Mouse (Mus musculus) left cerebral cortex, adult 8-10 months (tissue): ENCODE measurements around the gene Mpig6b. TPM values are rescaled to one million over a fixed set of nuclear protein-coding genes. Genes with fewer than 3 reads are reported as not detected.

ENCODE experiments used
- DNase-seq, 2 experiments: peaks; one replicate each; pipeline ENCODE4 v3.0.0; 2022; ENCODE audit warnings: low spot score in 2 of 2
- total RNA-seq, 4 experiments: library from RNA; stranded (reverse); gene quantifications; 2 replicates each; pipeline ENCODE4 v1.2.4; 2022

The Mpig6b gene
- total RNA-seq, 4 experiments from 2014 or later = 0.15 TPM; not detected in 3

DNA sequence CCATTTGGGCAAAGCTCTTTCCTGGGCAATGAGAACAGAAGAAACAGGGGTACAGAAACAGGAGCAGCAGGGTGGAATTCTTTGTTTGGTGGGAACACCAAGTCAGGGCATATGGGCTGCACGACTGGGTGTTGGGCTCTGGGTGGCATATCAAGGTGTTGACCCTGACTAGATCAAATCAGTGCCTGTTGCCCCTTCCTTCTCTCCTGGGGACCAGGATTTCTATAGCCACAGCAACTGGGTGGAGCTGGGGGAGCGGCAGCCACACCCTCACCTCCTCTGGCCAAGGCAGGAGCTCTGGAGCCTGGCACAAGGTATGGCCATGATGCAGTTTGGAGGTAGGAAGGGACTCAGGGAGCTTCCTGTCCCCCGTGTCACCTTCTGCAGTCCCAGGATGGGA, 47.8 kb downstream of the Mpig6b start:
- DNase-seq = no peak

DNA sequence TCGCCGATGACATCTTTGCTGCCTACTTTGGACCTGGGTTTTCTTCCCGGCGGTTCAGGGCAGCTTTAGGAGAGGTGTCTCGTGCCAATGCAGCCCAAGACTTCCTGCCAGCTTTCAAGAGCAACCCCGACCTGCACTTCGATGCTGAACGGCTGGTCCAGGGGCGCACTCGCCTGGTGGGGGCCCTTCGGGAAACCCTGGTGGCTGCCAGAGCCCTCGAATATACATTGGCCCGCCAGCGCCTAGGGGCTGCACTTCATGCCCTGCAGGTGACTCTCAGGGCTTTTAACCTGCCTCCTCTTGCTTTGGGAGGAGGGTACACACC, 48.3 kb downstream of the Mpig6b start:
- no peak for DNase-seq

GRCm38 (mm10) chr17:35016791-35017705, 48.9 kb downstream of the Mpig6b start:
- DNase-seq = no peak

GRCm38 (mm10) chr17:35016376-35016775, 49.6 kb downstream of the Mpig6b start, which contains the start of gene Vwa7:
Gene Vwa7 (plus strand): TSS chr17:35016579.
- DNase-seq = no peak

DNA sequence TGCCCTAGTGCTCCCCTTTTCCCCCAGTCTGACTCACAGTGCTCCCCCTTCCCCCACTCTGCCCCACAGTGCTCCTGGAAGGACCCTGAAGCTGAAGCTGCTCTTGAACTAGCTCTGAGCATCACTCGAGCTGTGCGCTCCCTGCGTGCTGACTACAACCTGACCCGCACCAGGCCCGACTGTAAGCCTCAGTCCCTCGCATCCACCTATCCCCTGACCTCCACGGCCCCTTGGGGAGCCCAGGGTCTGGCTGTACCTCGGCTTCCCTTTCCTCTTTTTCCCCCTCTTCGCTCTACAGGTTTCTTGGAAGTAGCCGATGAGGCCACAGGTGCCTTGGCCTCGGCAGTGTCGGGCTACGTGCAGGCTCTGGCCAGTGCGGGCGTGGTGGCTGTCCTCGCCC, 50.7 kb downstream of the Mpig6b start:
- no peak for DNase-seq

GRCm38 (mm10) chr17:35013221-35013620, 52.8 kb downstream of the Mpig6b start:
- DNase-seq = no peak

Other genes starting within 250 kb of the Mpig6b start
- 10 to 100 TPM; 45.3 to 49.5 (median 47.7) TPM for gene Stk19, start 229.2 kb downstream of the Mpig6b start, total RNA-seq
- 10 to 100 TPM; 31.8 to 37.2 (median 34.0) TPM for gene Dxo, start 229.2 kb downstream of the Mpig6b start, total RNA-seq
- gene Skiv2l, start 216.0 kb downstream of the Mpig6b start, total RNA-seq = 10 to 100 TPM; 61.1 to 73.1 (median 67.3) TPM
- 10 to 100 TPM; 34.8 to 38.3 (median 37.2) TPM for gene Nelfe, start 215.8 kb downstream of the Mpig6b start, total RNA-seq
- under 1 TPM in 1 of 4 experiments, not detected in 3; 0.43 TPM for gene Cfb, start 203.7 kb downstream of the Mpig6b start, total RNA-seq
- 1 to 10 TPM; 8.3 to 9.1 (median 9.0) TPM for gene Zbtb12, start 186.7 kb downstream of the Mpig6b start, total RNA-seq
- gene Gm20547, start 184.1 kb downstream of the Mpig6b start, total RNA-seq = not detected
- gene C2, start 167.9 kb downstream of the Mpig6b start, total RNA-seq = 1 to 10 TPM; 1.6 to 5.9 (median 4.0) TPM
- 100 to 1,000 TPM; 182 to 191 (median 185) TPM for gene Ehmt2, start 167.7 kb downstream of the Mpig6b start, total RNA-seq
- gene Slc44a4, start 151.7 kb downstream of the Mpig6b start, total RNA-seq = under 1 TPM; 0.33 to 0.66 (median 0.51) TPM
- gene Neu1, start 134.9 kb downstream of the Mpig6b start, total RNA-seq = 10 to 100 TPM; 40.1 to 44.4 (median 42.7) TPM
- gene Hspa1b, start 106.9 kb downstream of the Mpig6b start, total RNA-seq = 10 to 100 TPM in 2 of 4 experiments, 1 to 10 TPM in 2; 6.9 to 13.1 (median 10.4) TPM
- gene Gm20481, start 96.3 kb downstream of the Mpig6b start, total RNA-seq = not detected
- gene Hspa1a, start 94.0 kb downstream of the Mpig6b start, total RNA-seq = 10 to 100 TPM; 11.9 to 17.5 (median 13.7) TPM
- under 1 TPM; 0.24 to 0.72 (median 0.58) TPM for gene Hspa1l, start 93.5 kb downstream of the Mpig6b start, total RNA-seq
- 10 to 100 TPM; 14.1 to 22.5 (median 17.3) TPM for gene Lsm2, start 84.3 kb downstream of the Mpig6b start, total RNA-seq
- 10 to 100 TPM; 43.5 to 53.0 (median 48.2) TPM for gene Vars, start 65.2 kb downstream of the Mpig6b start, total RNA-seq
- gene Vwa7, start 49.6 kb downstream of the Mpig6b start, total RNA-seq = 1 to 10 TPM in 3 of 4 experiments, under 1 TPM in 1; 0.95 to 1.5 (median 1.3) TPM
- gene Sapcd1, start 38.2 kb downstream of the Mpig6b start, total RNA-seq = under 1 TPM in 2 of 4 experiments, not detected in 2; 0.59 to 0.67 TPM
- gene Msh5, start 19.4 kb downstream of the Mpig6b start, total RNA-seq = 1 to 10 TPM in 1 of 4 experiments, under 1 TPM in 2, not detected in 1; 0.34 to 1.2 (median 0.78) TPM
- 10 to 100 TPM; 10.2 to 18.3 (median 11.8) TPM for gene Clic1, start 16.2 kb downstream of the Mpig6b start, total RNA-seq
- gene Ddah2, start 7.1 kb downstream of the Mpig6b start, total RNA-seq = 10 to 100 TPM; 13.1 to 20.2 (median 14.8) TPM
- not detected for gene Ly6g6c, start 796 bp downstream of the Mpig6b start, total RNA-seq
- gene Ly6g6e, start 10.7 kb upstream of the Mpig6b start, total RNA-seq = 1 to 10 TPM; 3.7 to 4.9 (median 4.0) TPM
- 1 to 10 TPM in 3 of 4 experiments, under 1 TPM in 1; 0.70 to 1.8 (median 1.3) TPM for gene Ly6g6d, start 11.9 kb upstream of the Mpig6b start, total RNA-seq
- gene Ly6g6f, start 19.4 kb upstream of the Mpig6b start, total RNA-seq = under 1 TPM in 2 of 4 experiments, not detected in 2; 0.50 to 0.54 TPM
- 100 to 1,000 TPM; 117 to 125 (median 121) TPM for gene Abhd16a, start 23.1 kb upstream of the Mpig6b start, total RNA-seq
- not detected for gene Ly6g5c, start 42.1 kb upstream of the Mpig6b start, total RNA-seq
- gene Ly6g5b, start 49.2 kb upstream of the Mpig6b start, total RNA-seq = under 1 TPM; 0.32 to 1.00 (median 0.46) TPM
- gene Gpank1, start 55.3 kb upstream of the Mpig6b start, total RNA-seq = 10 to 100 TPM; 19.7 to 24.5 (median 22.8) TPM
- 100 to 1,000 TPM; 188 to 228 (median 194) TPM for gene Csnk2b, start 55.9 kb upstream of the Mpig6b start, total RNA-seq
- 10 to 100 TPM; 25.6 to 34.3 (median 30.1) TPM for gene D17H6S53E, start 60.2 kb upstream of the Mpig6b start, total RNA-seq
- gene Apom, start 65.9 kb upstream of the Mpig6b start, total RNA-seq = not detected
- gene Bag6, start 69.0 kb upstream of the Mpig6b start, total RNA-seq = 100 to 1,000 TPM; 263 to 306 (median 290) TPM
- gene Prrc2a, start 98.7 kb upstream of the Mpig6b start, total RNA-seq = 100 to 1,000 TPM; 272 to 295 (median 280) TPM
- 10 to 100 TPM; 11.2 to 30.3 (median 17.4) TPM for gene Aif1, start 109.9 kb upstream of the Mpig6b start, total RNA-seq
- 10 to 100 TPM in 1 of 4 experiments, 1 to 10 TPM in 3; 6.5 to 10.1 (median 7.9) TPM for gene Lst1, start 122.3 kb upstream of the Mpig6b start, total RNA-seq
- gene Ltb, start 128.3 kb upstream of the Mpig6b start, total RNA-seq = 1 to 10 TPM in 3 of 4 experiments, not detected in 1; 1.0 to 1.6 (median 1.2) TPM
- under 1 TPM in 1 of 4 experiments, not detected in 3; 0.39 TPM for gene Tnf, start 135.8 kb upstream of the Mpig6b start, total RNA-seq
- 1 to 10 TPM in 1 of 4 experiments, under 1 TPM in 3; 0.28 to 1.2 (median 0.58) TPM for gene Lta, start 139.2 kb upstream of the Mpig6b start, total RNA-seq
- not detected for gene Gm16181, start 154.7 kb upstream of the Mpig6b start, total RNA-seq
- 100 to 1,000 TPM; 552 to 589 (median 575) TPM for gene Atp6v1g2, start 167.5 kb upstream of the Mpig6b start, total RNA-seq
- gene Nfkbil1, start 169.6 kb upstream of the Mpig6b start, total RNA-seq = 10 to 100 TPM; 14.1 to 18.8 (median 17.1) TPM
- 100 to 1,000 TPM; 175 to 212 (median 200) TPM for gene Ddx39b, start 175.6 kb upstream of the Mpig6b start, total RNA-seq
- gene H2-D1, start 196.5 kb upstream of the Mpig6b start, total RNA-seq = 10 to 100 TPM; 29.5 to 72.8 (median 47.5) TPM